Mouse (Mus musculus) ovary, postnatal 14 days (tissue): ENCODE results near the gene Ccdc170.
A peak's percentile ranks its signal among the peaks of the same experiment; 100 is the strongest.
"Not testable (repeated sequence)": the region's sequence is repeated elsewhere in the genome, so short reads cannot be mapped to it uniquely, and the experiment has no call there.

Experiments used
- DNase-seq: peaks from one replicate; pipeline ENCODE4 v3.0.0; 2022; ENCODE audit warnings: low spot score

Ccdc170 gene

DNA sequence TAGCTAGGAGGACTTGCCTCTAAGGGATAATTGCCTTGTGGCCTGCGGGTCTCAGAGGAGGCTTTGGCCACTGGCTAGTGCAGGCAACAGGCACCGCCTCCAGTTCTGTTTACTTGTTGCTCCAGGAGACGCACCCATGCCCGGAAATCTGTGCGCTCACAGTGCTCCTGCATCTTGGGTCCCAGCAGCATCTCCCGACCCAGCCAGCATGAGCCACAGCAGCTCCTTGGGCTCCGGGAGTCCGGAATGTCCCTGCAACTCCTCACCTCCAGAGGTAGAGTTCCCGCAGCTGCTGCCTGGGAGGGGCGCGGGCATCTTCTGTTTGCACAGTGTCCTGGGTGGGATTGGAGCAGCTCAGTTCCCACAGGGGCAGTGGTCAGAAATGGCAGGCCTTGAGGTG is at the start of gene Ccdc170:
Gene Ccdc170, plus strand, starts transcription at position 148 of the 400 bp plus-strand sequence.
- DNase-seq, result peak; percentile 15

DNA sequence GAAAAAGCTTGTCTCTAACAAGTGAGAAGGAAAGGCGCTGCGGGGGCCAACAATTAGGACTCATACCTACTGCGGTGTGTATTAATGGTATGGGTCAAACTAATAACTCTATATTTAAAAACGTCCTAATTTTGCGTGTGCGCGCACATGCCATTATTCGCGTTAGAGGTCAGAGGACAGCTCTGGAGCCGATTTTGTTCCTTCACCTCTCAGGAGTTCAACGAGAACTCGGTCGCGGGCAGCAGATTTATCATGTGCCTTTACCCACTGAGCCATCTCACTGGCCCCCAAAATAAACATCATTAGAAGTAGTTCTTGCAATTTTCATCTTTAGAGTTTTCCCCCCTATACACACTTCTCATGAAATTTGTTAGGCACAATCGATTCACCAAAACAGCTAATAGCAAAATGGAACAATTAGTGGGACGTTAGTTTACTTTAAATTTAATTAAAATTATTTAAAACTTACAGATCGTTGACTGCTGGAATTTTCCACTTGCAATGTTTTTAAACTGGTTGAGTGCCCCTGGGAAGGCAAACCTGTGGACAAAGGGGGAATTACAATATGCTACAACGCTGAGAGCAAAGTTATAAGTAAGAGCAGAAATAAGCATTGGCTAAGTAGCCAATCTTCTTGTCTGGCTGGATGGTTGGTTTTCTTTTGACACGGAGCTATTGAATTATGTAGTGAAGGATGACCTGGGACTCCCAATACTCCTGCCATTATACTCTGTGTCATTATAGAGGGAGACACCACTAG is 49.1 kb upstream of the Ccdc170 start:
- DNase-seq, result no peak

DNA sequence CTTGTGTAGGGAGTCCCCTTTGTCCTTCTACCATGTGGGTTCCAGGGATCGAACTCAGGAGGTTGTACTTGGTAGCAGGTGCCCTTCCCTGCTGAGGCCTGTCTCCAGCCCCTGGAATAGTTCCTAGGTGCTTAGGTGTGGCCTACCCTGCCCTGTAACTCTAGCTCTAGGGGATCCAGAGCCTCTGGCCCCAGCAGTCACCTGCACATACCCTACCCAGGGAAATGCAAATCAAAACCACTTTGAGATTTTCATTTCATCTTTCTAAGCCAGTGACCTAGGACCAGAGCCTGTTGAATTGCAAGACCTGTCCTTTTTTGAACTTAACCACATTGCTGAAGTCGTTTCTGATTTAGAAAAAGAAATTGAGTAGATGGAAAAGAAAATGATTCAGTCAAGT is 48.4 kb upstream of the Ccdc170 start:
- not testable (repeated sequence) for DNase-seq

DNA sequence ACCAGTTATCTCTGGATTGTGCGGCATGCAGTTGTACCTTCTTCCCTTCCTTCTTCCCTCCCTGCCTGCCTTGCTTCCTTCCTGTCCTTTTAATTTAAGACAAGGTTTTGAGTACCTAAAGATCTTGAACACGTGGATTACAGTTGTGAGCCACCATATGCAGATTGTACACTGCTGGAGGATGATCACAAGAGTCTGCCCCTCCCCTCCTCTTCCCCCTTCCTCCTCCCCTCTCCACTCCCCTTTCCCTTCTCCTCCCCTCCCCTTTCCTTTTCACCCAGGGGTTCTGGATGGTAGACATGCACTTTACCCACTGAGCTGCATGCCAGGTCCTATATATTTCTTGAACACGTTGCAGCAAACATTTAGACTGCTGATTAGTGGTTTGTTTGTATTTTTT is 46.9 kb upstream of the Ccdc170 start:
- no peak for DNase-seq

DNA sequence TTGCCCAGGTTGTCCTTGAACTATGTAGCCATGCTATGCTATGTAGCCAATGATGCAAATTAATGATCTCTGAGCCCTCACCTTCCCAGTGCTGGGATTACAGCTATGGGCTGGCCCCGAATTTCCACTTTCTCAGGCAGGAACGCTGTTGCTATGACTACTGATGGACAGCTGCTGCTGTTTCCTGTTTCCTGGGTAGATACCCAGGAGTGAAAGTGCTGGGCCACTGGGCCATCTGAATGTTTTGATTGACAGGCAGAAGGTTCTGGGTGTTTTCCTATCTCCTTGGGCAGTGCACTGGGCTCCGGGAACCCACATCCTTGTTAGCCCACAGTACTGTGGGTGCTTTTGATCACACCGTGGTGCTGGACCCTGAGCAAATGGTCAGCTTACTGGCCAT is 25.9 kb upstream of the Ccdc170 start:
- DNase-seq, result no peak

DNA sequence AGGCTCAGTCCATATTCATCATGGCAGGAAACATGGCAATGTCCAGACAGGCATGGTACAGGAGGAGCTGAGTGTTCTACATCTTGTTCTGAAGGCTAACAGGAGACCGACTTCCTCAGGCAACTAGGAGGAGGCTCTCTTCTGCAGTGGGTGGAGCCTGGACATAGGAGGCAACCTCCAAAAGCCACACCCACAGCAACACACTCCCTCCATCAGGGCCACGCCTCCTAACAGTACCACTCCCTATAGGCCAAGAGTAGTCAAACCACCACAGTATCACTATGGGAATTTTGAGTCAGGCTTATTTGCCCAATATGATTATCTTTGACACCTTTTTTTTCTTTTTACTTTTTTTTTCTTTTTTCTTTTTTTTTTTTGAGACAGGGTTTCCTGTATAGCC is 22.1 kb upstream of the Ccdc170 start:
- DNase-seq, result no peak

DNA sequence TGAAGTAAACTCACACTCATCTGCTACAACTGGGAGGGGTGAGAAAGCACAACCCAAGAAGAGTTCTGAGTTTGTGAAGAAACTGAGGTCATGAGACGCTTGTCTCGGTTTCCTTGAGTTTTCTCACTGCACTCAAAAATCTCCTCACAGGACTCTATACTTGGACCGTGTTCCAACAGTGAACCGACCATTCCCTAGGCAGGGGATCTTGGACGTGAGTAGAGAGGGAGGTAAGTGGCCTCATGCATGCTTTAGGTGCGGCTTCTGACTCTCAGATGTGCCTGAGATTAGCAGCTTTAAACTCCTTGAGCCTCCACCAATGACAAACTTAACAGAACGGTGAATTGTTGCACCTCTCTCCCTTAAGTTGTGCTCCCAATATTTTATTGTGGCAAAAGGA is 16.5 kb upstream of the Ccdc170 start:
- no peak for DNase-seq

DNA sequence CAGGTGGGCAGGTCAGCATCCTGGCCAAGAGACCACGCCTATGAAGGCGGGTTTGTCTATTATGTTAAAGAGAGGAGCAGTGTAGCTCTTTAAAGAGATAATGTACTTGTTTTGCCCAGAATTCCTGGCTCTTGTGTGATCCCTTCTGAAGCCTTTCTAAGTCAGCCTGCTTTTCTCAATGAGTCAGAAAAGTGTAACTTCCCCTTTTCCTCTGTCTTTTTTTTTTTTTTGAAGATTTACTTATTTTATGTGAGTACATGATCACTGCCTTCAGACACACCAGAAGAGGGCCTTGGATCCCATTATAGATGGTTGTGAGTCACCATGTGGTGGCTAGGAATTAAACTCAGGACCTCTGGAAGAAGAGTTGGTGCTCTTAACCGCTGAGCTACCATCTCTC is 12.9 kb upstream of the Ccdc170 start:
- DNase-seq, result no peak

DNA sequence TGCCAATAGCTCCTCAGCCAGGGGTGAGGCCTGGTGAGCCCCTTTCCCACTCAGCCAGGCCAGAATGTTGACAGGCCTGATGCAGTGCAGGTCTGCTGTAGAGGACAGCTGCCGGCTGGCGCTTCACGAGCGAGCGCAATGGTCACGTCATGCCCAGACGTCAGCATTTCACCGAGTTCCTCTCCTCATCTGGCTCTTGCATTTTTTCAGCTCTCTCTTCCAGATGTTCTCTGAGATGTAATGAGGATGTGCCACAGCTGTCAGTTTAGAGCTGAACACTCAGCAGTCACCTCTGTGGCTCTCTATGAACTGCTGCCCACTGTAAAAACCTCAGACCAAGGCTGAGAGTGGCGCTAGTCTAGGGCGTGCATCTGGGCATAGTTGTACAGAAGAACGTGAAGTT is 8.7 kb upstream of the Ccdc170 start:
- DNase-seq, result no peak

DNA sequence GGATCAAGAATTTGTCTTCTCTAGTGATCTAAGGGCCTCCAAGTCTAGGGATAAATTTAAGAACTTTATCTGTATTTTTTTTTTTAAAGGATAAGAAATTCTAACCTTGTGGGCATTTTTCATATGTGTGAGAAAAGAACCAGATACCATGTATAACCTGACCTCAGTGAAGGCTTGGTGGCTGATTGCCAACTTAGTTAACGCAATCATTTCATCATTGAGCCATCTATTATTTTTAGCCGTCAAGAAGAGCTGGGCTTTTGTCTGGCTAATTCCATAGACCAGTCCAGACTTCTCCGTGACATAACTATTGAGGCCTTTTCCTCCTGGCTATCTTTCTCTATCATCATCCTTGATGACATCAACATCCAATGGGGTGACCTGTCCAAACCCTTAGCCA is 6.9 kb upstream of the Ccdc170 start:
- DNase-seq, result no peak

DNA sequence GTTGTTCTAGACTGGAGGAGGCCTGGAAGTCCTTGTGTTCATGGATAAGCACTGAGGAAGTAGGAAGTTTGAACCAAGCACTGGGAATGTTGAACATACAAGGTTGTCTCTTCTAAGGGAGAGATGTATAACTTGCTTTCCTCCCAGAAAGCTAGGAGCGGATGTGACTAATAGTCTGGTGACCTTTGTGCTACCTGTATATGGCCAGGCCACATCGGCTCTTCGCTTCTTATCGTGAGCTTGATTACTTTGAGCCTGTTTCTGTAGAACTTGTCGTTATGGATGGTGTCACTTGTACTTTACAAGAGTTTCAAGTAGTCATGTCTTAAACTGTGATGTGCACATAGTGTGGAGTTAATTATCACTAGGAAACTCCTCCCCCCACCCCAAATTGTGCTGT is 5.7 kb upstream of the Ccdc170 start:
- DNase-seq, result no peak

DNA sequence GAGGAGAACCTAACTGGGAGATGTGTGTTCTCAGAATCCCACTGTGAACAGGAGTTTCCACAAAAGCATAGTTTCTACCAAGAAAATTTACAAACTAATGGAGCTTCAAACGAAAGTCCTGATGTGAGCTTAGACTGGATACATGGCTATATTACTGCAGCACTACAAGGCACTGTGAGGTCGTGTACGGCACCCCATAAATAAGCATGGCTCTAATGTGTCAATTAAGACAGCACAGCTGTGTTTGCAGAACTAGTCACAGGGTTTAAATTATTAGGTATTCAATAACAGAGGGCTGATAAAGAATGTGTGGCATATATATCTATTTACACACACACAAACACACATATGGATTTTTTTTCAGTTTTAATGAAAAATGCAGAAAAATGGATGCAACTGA is 1.4 kb upstream of the Ccdc170 start:
- DNase-seq, result no peak

DNA sequence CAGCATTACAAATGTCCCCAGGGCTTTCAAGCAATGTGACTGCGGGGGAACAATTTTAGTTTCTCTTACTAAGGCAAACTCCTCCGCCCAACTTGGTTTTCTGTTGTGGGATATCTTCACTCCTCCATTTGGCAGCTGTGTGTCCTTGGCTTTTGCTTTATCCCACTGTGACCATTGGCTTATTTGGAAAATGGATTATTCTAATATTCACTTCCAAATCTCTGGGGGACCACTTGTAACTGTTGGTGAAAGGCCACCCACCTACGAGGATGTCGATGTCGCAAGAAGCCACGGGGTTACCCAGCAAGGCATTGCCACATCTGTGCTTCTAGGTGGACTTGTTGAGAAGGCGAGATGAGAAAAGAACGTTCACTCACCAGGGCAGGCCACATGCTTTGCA is 607 bp upstream of the Ccdc170 start:
- peak; percentile 19 for DNase-seq

DNA sequence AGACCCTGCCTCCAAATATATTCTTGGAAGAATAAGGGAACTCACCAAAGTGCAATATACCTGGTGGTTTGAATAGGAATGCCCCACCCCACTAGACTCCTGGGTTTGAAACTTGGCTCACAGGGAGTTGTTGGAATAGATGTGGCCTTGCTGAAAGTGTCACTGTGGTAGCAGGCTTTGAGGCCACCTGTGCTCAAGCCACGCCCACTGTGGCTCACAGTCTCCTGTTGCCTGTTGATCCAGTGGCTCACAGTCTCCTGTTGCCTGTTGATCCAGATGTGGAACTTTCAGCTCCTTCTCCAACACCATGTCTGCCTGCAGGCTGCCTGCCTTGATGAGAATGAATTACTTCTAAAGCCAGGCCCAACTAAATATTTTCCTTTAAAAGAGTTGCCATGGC is 1.5 kb downstream of the Ccdc170 start:
- no peak for DNase-seq

DNA sequence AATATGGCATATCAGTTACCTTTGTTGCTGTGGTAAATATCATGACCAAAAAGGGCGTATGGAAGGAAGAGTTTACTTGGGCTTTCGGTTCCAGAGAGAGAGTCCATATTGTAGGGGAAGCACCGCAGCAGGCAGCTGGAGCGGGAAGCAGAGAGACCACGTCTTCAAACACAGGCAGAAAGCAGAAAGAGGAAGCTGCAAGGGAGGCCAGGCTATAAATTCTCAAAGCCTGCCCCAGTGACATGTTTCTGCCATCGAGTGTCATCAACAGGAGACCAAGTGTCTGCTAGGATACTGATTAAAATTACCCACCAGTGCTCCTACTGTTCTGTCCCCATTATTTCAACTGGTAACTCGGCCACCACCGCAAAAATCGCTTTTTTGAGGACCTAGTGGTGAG is 2.7 kb downstream of the Ccdc170 start:
- no peak for DNase-seq

DNA sequence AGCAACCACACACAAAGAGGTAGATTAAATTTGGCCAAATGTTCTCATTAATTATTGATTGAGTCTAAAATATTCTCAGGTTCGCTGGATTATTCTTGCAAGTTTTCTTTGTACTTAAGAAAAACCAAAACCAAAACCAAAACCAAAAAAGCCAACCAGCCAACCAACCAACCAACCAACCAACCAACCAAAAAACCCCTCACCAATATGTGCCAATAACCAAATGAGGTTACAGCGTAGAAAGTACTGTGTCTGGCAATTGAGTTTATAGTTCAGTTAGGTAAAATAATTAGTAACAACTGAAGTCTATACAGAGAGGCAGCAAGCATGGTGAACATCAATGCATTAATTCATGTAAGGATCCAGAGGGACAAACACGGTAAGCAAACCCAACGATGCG is 7.6 kb downstream of the Ccdc170 start:
- DNase-seq, result no peak

DNA sequence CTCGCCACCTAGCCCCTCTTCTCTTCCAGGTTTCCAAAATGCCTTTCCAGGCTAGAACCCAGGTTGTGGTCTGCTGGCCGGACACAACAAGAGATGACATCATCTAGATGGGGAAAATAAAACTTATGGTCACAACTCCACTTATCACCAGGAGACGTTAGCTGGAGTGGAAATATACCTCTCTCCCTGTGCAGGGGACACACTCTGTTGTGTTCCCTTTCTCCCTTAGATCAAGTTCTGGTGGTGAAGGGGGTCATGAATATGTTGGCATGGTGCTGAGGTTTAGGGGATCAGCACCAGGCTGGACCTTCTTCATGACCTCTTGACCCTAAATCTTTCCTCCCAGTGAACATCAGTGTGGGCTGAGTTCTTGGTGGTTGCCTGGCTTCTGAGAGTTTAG is 9.0 kb downstream of the Ccdc170 start:
- no peak for DNase-seq

DNA sequence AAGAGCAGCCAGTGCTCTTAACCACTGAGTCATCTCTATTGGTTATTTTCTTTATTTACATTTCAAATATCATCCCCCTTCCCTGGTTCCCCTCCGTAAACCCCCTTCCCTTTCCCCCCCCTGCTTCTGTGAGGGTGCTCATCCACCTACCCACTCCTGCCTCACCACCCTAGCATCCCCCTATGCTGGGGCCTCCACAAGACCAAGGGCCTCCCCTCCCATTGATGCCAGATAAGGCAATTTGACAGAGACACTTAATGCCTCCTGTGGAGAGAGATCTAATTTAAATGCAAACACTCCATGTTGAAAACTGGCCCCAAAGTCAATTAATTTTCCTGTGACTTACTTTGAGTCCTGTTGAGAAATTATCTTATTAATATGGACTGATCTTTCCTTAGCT is 9.7 kb downstream of the Ccdc170 start:
- no peak for DNase-seq

DNA sequence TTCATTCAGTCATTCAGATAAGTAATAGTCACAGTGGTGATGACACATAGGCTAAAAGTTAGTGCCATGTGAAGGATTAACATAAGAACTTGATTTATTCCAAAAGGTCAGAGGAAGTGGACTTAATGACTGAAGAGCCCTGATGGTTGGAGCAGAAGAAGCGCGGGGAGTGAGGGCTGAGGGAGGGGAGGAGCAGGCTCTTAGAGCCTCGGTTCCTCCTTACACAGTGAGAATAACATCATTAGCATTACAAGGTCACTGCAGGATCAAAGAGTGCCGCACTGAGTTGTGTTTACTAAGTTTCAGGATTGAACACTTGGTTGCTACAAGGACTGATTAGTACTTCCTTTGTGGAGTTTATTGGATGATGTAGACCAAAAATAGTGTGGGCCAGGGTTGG is 10.6 kb downstream of the Ccdc170 start:
- DNase-seq, result no peak

DNA sequence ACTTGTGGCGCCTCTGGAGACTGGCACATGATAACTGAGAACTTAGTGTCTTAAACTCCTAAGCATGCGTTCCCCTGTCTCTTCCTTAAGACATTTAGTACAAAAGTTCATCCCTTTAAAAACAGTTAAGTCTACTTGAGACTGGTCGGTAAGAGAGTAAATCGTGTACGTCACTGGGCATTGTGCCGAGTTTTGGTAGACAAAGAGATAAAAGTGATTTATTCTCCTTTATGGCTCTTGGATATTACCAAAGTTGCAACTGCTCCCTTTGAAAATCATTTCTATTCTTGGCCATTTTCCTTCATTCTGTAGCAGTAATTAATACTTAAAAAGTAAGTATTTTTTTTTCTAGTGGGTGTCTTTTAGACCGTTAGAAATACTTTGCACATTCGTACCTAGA is 20.9 kb downstream of the Ccdc170 start:
- DNase-seq, result no peak

DNA sequence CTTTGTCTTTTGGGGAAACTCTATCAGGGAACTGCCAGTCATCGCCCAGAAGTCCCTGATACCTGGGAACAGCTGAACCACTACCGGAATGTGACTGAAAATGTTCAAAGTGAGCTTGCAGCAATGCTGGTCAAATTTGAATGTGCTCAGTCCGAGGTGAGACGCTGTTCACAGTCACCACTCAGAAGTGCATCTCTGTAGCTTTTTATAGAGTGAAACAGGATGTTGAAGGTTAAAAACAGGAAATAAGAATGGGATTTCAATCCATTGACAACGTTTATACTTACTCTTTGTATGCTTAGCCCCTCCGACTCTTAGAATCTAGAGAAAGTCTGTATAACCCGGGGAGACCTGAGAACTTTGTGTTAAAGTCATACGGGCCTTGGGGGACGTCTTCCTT is 30.4 kb downstream of the Ccdc170 start:
- DNase-seq, result no peak

DNA sequence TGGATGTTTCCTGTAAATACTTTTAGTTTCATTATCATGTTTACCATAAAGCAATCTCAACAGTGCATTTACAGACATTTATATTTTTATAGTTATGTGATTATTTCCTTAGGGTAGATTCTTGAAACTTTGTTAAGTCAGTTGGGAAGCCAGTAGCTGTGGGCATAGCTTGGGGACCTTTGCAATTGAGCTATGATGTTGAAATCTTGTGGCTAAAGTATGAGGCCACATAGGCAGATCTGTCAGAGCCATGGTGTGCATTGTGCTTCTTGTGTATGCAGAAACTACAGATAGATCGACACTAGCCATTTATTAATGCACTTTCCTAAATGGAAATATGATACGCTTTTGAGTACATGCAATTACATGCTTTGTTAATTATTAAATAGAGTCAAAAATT is 35.3 kb downstream of the Ccdc170 start:
- no peak for DNase-seq

DNA sequence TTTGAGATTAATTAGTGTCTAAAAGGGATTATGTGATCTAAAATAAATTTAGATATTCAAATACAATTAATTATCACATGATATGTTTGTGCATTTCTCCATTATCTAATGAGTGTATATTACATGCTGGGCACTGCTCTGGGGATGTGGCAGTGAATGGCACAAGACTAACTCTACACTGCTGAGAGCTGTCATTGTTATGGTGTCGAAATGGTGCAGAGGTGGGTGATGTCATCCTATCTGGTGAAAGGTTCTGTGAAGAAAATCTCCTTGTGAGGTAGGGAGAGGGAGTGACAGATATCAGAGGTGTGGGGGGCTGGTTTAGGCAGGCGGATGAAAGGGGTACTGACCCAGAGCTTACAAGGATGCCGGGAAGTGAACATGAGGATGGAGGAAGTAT is 37.3 kb downstream of the Ccdc170 start:
- DNase-seq, result no peak

DNA sequence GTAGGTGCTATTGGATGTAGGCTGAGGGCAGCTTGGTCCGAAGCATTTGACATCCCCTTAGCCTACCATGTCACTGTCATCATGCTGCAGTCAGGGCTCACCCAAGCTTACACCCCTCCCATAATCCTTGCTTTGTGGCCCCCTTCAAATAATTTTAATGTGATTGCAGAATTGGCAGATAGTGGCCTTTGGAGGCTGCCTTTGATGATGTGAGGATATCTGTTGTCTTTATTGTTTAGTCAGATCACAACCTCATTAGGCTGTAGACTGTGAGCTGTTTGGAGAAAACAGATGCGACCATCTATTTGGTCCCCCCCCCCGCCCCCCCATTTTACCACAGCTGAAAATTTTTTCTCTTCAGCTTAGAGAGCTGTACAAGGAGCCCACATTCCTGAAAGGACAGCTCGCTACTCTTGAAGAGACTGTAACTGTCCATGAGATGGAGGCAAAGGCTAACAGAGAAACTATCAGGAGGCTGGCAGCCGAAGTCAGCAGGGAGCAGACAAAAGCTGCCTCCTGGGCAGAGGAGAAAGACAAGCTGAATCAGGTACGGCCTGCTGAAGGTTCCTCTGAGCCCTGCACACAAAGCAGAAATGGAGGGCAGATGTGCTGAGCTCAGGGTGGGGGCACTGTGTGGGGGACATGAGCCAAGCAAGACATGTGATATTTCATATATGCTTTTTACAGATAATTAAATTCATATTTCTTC is 38.2 kb downstream of the Ccdc170 start:
- peak; percentile 32 for DNase-seq
